10 mouse cellular contexts compared by ENCODE assay signal in the genomic region with DNA sequence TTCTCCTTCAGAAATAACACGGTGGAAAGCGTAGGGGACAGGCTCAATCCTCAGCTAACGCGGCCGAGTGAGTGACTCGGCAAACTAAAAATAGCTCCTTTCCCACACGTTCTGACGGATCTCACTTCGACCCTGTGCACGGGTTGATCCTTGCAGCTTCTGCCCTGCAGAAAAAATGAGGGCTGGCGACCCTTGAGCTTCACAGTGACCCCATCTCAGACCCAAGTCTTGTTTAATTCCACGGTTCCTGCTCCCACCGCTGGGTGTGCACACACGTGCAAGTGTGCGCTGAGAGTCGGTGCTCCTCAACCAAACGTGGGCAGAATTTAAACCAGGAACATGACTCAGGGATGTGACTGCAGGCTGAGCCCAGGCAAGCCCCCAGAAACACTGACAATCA. TPM values are rescaled to one million over a fixed set of nuclear protein-coding genes. Genes with fewer than 3 reads are reported as not detected.
DNase-seq lines count a peak whose midpoint lies in the region; ATAC-seq lines count a peak whose summit lies in the region.
"Had no signal": no experiment of that assay in that cellular context is flagged by ENCODE, and none has a peak within 500 bp of the region (broad histone marks: within the 10 kb centered on the region; RNA-seq: fewer than 3 reads in every experiment).

No protein-coding gene starts in this region.

- H3K9ac ChIP-seq in hindbrain, embryonic 14.5 days = no peak overlapping the region
- H3K9ac ChIP-seq in heart, embryonic 16.5 days (ENCODE audit: low read length) = 0 out of 2 replicates have a peak overlapping the region, but pooled peaks have one; percentile 11
- no peak overlapping the region for H3K9ac ChIP-seq in midbrain, embryonic 15.5 days

- H3K27me3 ChIP-seq in hindbrain, embryonic 10.5 days (ENCODE audit: insufficient read depth, poor library complexity, severe bottlenecking) = no peaks in the 10 kb centered on the region
- no peaks in the 10 kb centered on the region for H3K27me3 ChIP-seq in hindbrain, embryonic 14.5 days (ENCODE audit: control insufficient read depth, insufficient read depth, low read length)
- H3K27me3 ChIP-seq in embryonic facial prominence, embryonic 10.5 days (replicated peaks; ENCODE audit: low read depth, poor library complexity, severe bottlenecking) = no peaks in the 10 kb centered on the region
- no peaks in the 10 kb centered on the region for H3K27me3 ChIP-seq in heart, embryonic 16.5 days (ENCODE audit: control insufficient read depth, insufficient read depth, low read length)
- H3K27me3 ChIP-seq in midbrain, embryonic 15.5 days (replicated peaks) = no peaks in the 10 kb centered on the region

- 76% methylated on average over 17 of the region's 17 CpGs for WGBS in hindbrain, embryonic 10.5 days
- WGBS in hindbrain, embryonic 14.5 days = 66% methylated on average over 17 of the region's 17 CpGs
- 67% methylated on average over 17 of the region's 17 CpGs for WGBS in embryonic facial prominence, embryonic 10.5 days
- WGBS in heart, embryonic 16.5 days = 23% methylated on average over 17 of the region's 17 CpGs
- 49% methylated on average over 17 of the region's 17 CpGs for WGBS in midbrain, embryonic 15.5 days

- no peak for DNase-seq in hindbrain, embryonic 10.5 days (ENCODE audit: low spot score)
- no peak for DNase-seq in hindbrain, embryonic 14.5 days (ENCODE audit: low spot score)
- DNase-seq in embryonic facial prominence, embryonic 10.5 days (ENCODE audit: low spot score) = no peak
- DNase-seq in adrenal gland, adult 18-20 months (ENCODE audit: low spot score in 2 of 2) = no peak
- DNase-seq in B cell, adult 2 months = no peak
- DNase-seq: adrenal gland, postnatal 25 days had no signal

- H3K36me3 ChIP-seq in hindbrain, embryonic 10.5 days = peaks cover 4% of the 10 kb centered on the region; the same call in 1 of the 2 replicates
- no peaks in the 10 kb centered on the region; the same call in 1 of the 2 replicates for H3K36me3 ChIP-seq in hindbrain, embryonic 14.5 days (replicated peaks; ENCODE audit: control insufficient read depth, insufficient read depth)
- H3K36me3 ChIP-seq in embryonic facial prominence, embryonic 10.5 days (replicated peaks) = 0 out of 2 replicates have a peak, but pooled peaks cover 3% of the 10 kb centered on the region
- no peaks in the 10 kb centered on the region for H3K36me3 ChIP-seq in heart, embryonic 16.5 days (ENCODE audit: control insufficient read depth, insufficient read depth)
- no peaks in the 10 kb centered on the region; the same call in 1 of the 2 replicates for H3K36me3 ChIP-seq in midbrain, embryonic 15.5 days (replicated peaks)

- no peak overlapping the region for H3K4me2 ChIP-seq in hindbrain, embryonic 14.5 days (replicated peaks)
- H3K4me2 ChIP-seq in heart, embryonic 16.5 days (ENCODE audit: low read depth, low read length) = peak overlapping the region; percentile 43
- no peak overlapping the region for H3K4me2 ChIP-seq in midbrain, embryonic 15.5 days

- peak overlapping the region; percentile 40; the same call in 1 of the 2 replicates for H3K27ac ChIP-seq in hindbrain, embryonic 10.5 days
- H3K27ac ChIP-seq in hindbrain, embryonic 14.5 days = no peak overlapping the region
- 0 out of 2 replicates have a peak overlapping the region, but pooled peaks have one; percentile 14 for H3K27ac ChIP-seq in embryonic facial prominence, embryonic 10.5 days (replicated peaks)
- peak overlapping the region; percentile 53 for H3K27ac ChIP-seq in heart, embryonic 16.5 days (ENCODE audit: low read length)
- no peak overlapping the region for H3K27ac ChIP-seq in midbrain, embryonic 15.5 days

- peaks cover 5% of the 10 kb centered on the region; the same call in 1 of the 2 replicates for H3K4me1 ChIP-seq in hindbrain, embryonic 10.5 days (replicated peaks)
- no peaks in the 10 kb centered on the region for H3K4me1 ChIP-seq in hindbrain, embryonic 14.5 days (replicated peaks; ENCODE audit: control insufficient read depth, insufficient read depth, low read length)
- H3K4me1 ChIP-seq in embryonic facial prominence, embryonic 10.5 days = peaks cover 9% of the 10 kb centered on the region
- peaks cover 15% of the 10 kb centered on the region for H3K4me1 ChIP-seq in heart, embryonic 16.5 days (ENCODE audit: control insufficient read depth, insufficient read depth, low read length)
- H3K4me1 ChIP-seq in midbrain, embryonic 15.5 days = peaks cover 4% of the 10 kb centered on the region

- no peak for ATAC-seq in hindbrain, embryonic 14.5 days (ENCODE audit: low FRiP score)
- no peak; the same call in 1 of the 2 replicates for ATAC-seq in heart, embryonic 16.5 days (replicated peaks; ENCODE audit: extremely low read depth, insufficient read depth, low FRiP score)
- 0 out of 2 replicates have a peak, but pooled peaks have one; percentile 39 for ATAC-seq in midbrain, embryonic 15.5 days (replicated peaks)
- ATAC-seq in cerebellum, adult (ENCODE audit: insufficient number of reproducible peaks, low FRiP score, low TSS enrichment) = no peak
- ATAC-seq: inflammation-experienced regulatory T-cells, adult 6 months had no signal

- H3K9me3 ChIP-seq in hindbrain, embryonic 10.5 days = no peaks in the 10 kb centered on the region
- H3K9me3 ChIP-seq in hindbrain, embryonic 14.5 days (ENCODE audit: control insufficient read depth, low read length) = no peaks in the 10 kb centered on the region
- H3K9me3 ChIP-seq in embryonic facial prominence, embryonic 10.5 days = no peaks in the 10 kb centered on the region
- no peaks in the 10 kb centered on the region for H3K9me3 ChIP-seq in heart, embryonic 16.5 days (replicated peaks; ENCODE audit: control insufficient read depth, low read length)
- H3K9me3 ChIP-seq in midbrain, embryonic 15.5 days = no peaks in the 10 kb centered on the region

- no peak overlapping the region for H3K4me3 ChIP-seq in hindbrain, embryonic 10.5 days
- H3K4me3 ChIP-seq in hindbrain, embryonic 14.5 days (replicated peaks; ENCODE audit: low read length) = no peak overlapping the region
- H3K4me3 ChIP-seq in embryonic facial prominence, embryonic 10.5 days = no peak overlapping the region
- H3K4me3 ChIP-seq in heart, embryonic 16.5 days (ENCODE audit: low read length) = no peak overlapping the region
- H3K4me3 ChIP-seq in midbrain, embryonic 15.5 days = no peak overlapping the region

RNA-seq across cellular contexts. Expression of gene Sergef, which starts 52.1 kb away (rescaled TPM):
- polyA plus RNA-seq in hindbrain, embryonic 10.5 days (2016; fragmentation: Nextera tagmentation; extraction: Ambion mirVana) = 16.2 and 18.7 TPM in 2 replicates
- 41.1 and 44.1 TPM in 2 replicates for polyA plus RNA-seq in hindbrain, embryonic 14.5 days (2014; fragmentation: Nextera tagmentation; extraction: Ambion mirVana)
- polyA plus RNA-seq in embryonic facial prominence, embryonic 10.5 days (2016; fragmentation: Nextera tagmentation; extraction: Ambion mirVana) = 12.7 and 13.4 TPM in 2 replicates
- polyA plus RNA-seq in heart, embryonic 16.5 days (2015; fragmentation: Nextera tagmentation; extraction: Ambion mirVana) = 11.0 and 11.4 TPM in 2 replicates
- polyA plus RNA-seq in midbrain, embryonic 15.5 days (2015; fragmentation: Nextera tagmentation; extraction: Ambion mirVana) = 42.9 and 45.6 TPM in 2 replicates
- total RNA-seq in adrenal gland, adult 18-20 months (2021) = 10 to 100 TPM; 22.1 to 22.9 TPM

Comparison
In these comparisons a context has a peak if more than half of its experiments do, and no peak if none do; other contexts are left out.
1. H3K27ac ChIP-seq: peak in hindbrain, embryonic 10.5 days (single experiment), embryonic facial prominence, embryonic 10.5 days (single experiment) and heart, embryonic 16.5 days (single experiment); none in hindbrain, embryonic 14.5 days (single experiment) and midbrain, embryonic 15.5 days (single experiment).